Mouse (Mus musculus) kidney, postnatal 0 days (tissue): ENCODE measurements at regions not wholly inside any gene's neighbourhood (a gene's known extent, or its start where the extent isn't known, plus 50 kb on each side); places are given as distances from the start of the nearest gene placed in this dataset.

Experiments
- ATAC-seq: fragments of 200-750 bp; cut with Nextera tagmentation; replicated peaks from 2 replicates; pipeline ENCODE4 v1.8.0; 2017; ENCODE audit warnings: low read depth, moderate number of reproducible peaks, moderate TSS enrichment, moderate library complexity; ENCODE audit not compliant: low FRiP score
- DNase-seq: peaks from one replicate; pipeline ENCODE4 v3.0.0-alpha.2; 2016; ENCODE audit warnings: low spot score
- H3K27ac ChIP-seq: fragments of 300-500 bp; sonication (generic); 2 replicates; pipeline ENCODE4 v1.5.1; 2014; ENCODE audit warnings: mild to moderate bottlenecking
- H3K27me3 ChIP-seq: fragments of 300-500 bp; sonication (generic); 2 replicates; pipeline ENCODE4 v1.6.1; 2014; ENCODE audit warnings: low read length, mixed read lengths; ENCODE audit not compliant: insufficient read depth
- H3K36me3 ChIP-seq: fragments of 300-500 bp; sonication (generic); 2 replicates; pipeline ENCODE4 v1.6.1; 2014; ENCODE audit warnings: low read length, mixed read lengths; ENCODE audit not compliant: insufficient read depth
- H3K4me1 ChIP-seq: fragments of 300-500 bp; sonication (generic); replicated peaks from 2 replicates; pipeline ENCODE4 v1.6.1; 2014; ENCODE audit warnings: antibody characterized with exemption, low read length, mixed read lengths; ENCODE audit not compliant: insufficient read depth
- H3K4me2 ChIP-seq: fragments of 300-500 bp; sonication (generic); 2 replicates; pipeline ENCODE4 v1.6.1; 2014; ENCODE audit warnings: mild to moderate bottlenecking, low read length, moderate library complexity, mixed read lengths
- H3K4me3 ChIP-seq: fragments of 300-500 bp; sonication (generic); replicated peaks from 2 replicates; pipeline ENCODE4 v1.5.1; 2014; ENCODE audit warnings: low read depth, low read length
- H3K9ac ChIP-seq: fragments of 300-500 bp; sonication (generic); 2 replicates; pipeline ENCODE4 v1.6.1; 2014; ENCODE audit warnings: low read depth, low read length
- H3K9me3 ChIP-seq: fragments of 300-500 bp; sonication (generic); replicated peaks from 2 replicates; pipeline ENCODE4 v1.6.1; 2016; ENCODE audit warnings: low read length, inconsistent platforms, mixed read lengths
- CTCF ChIP-seq: IDR thresholded peaks from 2 replicates; pipeline ENCODE4 v1.5.1; 2016; ENCODE audit warnings: antibody characterized with exemption, low read depth, mild to moderate bottlenecking, moderate library complexity
- WGBS: fragments of 180-500 bp; shearing (Covaris S2); extraction: QIAGEN DNeasy Blood & Tissue Kit; methylation state at CpG from one replicate; pipeline ENCODE4 v1.1.7; 2014; 5-methylcytosine and 5-hydroxymethylcytosine counted together

DNA sequence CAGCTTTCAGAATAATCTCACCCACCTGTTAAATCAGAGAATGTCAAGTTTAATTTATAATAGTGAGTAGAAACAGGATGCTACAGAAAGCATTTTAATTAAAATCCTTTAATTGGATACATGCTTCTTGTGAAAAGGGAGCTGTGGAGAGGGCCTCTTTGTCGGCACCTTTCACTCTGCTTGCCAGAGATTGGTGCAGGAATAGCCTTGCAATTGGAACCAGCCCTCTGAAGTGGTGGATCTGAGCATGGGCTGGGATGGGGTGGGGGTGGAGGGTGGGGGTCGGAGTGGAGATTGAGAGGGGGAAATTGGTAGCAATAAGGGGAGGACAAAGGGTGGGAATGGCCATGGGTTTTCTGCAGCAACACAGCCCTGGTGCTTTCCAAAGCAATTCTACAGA is 207.2 kb downstream of the Tbx15 start:
- no peak overlapping the region for H3K27ac ChIP-seq
- H3K4me3 ChIP-seq, result no peak overlapping the region
- no peak for ATAC-seq

DNA sequence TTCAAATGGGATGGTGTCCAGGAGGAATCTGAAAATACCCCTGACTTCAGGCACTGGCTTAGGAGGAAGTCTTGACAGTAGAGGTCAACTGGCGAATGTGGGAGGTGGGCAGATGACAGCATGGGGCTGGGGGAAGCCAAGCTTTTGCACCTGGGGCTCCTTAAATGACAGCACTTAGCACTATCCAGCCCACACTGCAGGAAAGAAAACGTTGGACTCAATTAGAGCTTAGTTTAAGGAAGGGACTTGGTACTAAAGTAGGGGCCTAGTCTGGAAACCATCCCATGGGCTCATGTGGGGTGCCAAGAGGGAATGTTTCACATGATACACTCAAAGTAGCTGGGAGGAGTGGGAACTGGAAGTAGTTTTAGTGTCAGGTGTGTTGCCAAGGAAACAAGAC is 207.6 kb downstream of the Tbx15 start:
- H3K4me1 ChIP-seq, result no peaks in the 10 kb centered on the region
- H3K4me3 ChIP-seq, result no peak overlapping the region
- ATAC-seq (no peak), DNase-seq (no peak)
- H3K9ac ChIP-seq, result no peak overlapping the region
- no peak overlapping the region for H3K4me2 ChIP-seq
- no peak for TF ChIP-seq CTCF
- no peak overlapping the region for H3K27ac ChIP-seq
- no peaks in the 10 kb centered on the region for H3K36me3 ChIP-seq
- H3K27me3 ChIP-seq, result no peaks in the 10 kb centered on the region
- H3K9me3 ChIP-seq, result no peaks in the 10 kb centered on the region
- WGBS, result 25% methylated on average over 2 of the region's 2 CpGs

More for the DNA sequence above, 207.2 kb downstream of the Tbx15 start:
- TF ChIP-seq CTCF, result no peak
- 15% methylated on average over 2 of the region's 2 CpGs for WGBS
- Histone ChIP-seq H3K27me3 (no peaks in the 10 kb centered on the region), H3K36me3 (no peaks in the 10 kb centered on the region), H3K9me3 (no peaks in the 10 kb centered on the region), H3K4me1 (no peaks in the 10 kb centered on the region), H3K4me2 (no peak overlapping the region), H3K9ac (no peak overlapping the region)
- DNase-seq, result peak; percentile 2

GRCm38 (mm10) chr3:99459036-99459863 is 219.1 kb downstream of the Tbx15 start:
- Histone ChIP-seq H3K27me3 (no peaks in the 10 kb centered on the region), H3K9me3 (no peaks in the 10 kb centered on the region), H3K4me1 (no peaks in the 10 kb centered on the region), H3K9ac (no peak overlapping the region), H3K4me2 (no peak overlapping the region), H3K36me3 (no peaks in the 10 kb centered on the region), H3K4me3 (no peak overlapping the region), H3K27ac (no peak overlapping the region)
- TF ChIP-seq CTCF, result no peak
- no peak for ATAC-seq
- WGBS, result 60% methylated on average over 12 of the region's 12 CpGs
- DNase-seq, result no peak

- no peaks in the 10 kb centered on the region for H3K9me3 ChIP-seq
- H3K36me3 ChIP-seq, result no peaks in the 10 kb centered on the region
- 90% methylated on average over 14 of the region's 14 CpGs for WGBS
- no peak for TF ChIP-seq CTCF
- H3K4me3 ChIP-seq, result no peak overlapping the region
- no peak overlapping the region for H3K4me2 ChIP-seq
- H3K27ac ChIP-seq, result no peak overlapping the region
- H3K9ac ChIP-seq, result no peak overlapping the region
- no peaks in the 10 kb centered on the region for H3K27me3 ChIP-seq
- no peaks in the 10 kb centered on the region for H3K4me1 ChIP-seq
- no peak for ATAC-seq
- DNase-seq, result no peak
Measured at GRCm38 (mm10) chr3:99499980-99500379, 259.8 kb downstream of the Tbx15 start.

- no peak for ATAC-seq
- no peaks in the 10 kb centered on the region for H3K9me3 ChIP-seq
- H3K36me3 ChIP-seq, result no peaks in the 10 kb centered on the region
- H3K27me3 ChIP-seq, result no peaks in the 10 kb centered on the region
- WGBS, result 90% methylated on average over 2 of the region's 2 CpGs
- DNase-seq, result no peak
- H3K4me3 ChIP-seq, result no peak overlapping the region
- H3K9ac ChIP-seq, result no peak overlapping the region
- TF ChIP-seq CTCF, result no peak
- H3K4me2 ChIP-seq, result no peak overlapping the region
- H3K4me1 ChIP-seq, result no peaks in the 10 kb centered on the region
- no peak overlapping the region for H3K27ac ChIP-seq
Measured at GRCm38 (mm10) chr3:99504772-99505171, 264.6 kb downstream of the Tbx15 start.

DNA sequence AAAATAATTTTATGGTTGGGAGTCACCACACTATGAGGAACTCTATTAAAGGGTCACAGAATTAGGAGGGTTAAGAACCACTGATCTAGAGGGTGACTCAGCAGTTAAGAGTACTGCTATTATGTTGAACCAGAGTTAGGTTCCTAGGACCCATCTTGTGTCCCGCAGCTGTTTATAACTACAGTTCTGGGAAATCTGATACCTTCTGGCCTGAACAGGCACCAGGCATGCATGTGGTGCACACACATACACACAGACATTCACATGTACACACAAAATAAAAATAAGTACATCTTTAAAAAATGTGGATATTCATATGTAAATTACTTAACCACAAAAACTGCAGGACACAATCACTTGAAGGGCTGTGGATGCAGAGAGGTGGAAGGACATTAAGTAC is 272.1 kb downstream of the Tbx15 start:
- no peak overlapping the region for H3K27ac ChIP-seq
- no peaks in the 10 kb centered on the region for H3K4me1 ChIP-seq
- no peak overlapping the region for H3K4me3 ChIP-seq
- H3K9ac ChIP-seq, result no peak overlapping the region
- no peak overlapping the region for H3K4me2 ChIP-seq
- ATAC-seq, result no peak
- no peak for TF ChIP-seq CTCF
- H3K36me3 ChIP-seq, result no peaks in the 10 kb centered on the region
- H3K27me3 ChIP-seq, result no peaks in the 10 kb centered on the region
- no peak for DNase-seq
- H3K9me3 ChIP-seq, result no peaks in the 10 kb centered on the region
- WGBS, result 70% methylated on average over 1 of the region's 1 CpGs

- DNase-seq (no peak), ATAC-seq (no peak)
- no peak overlapping the region for H3K4me3 ChIP-seq
- WGBS, result 81% methylated on average over 2 of the region's 2 CpGs
- H3K4me2 ChIP-seq, result no peak overlapping the region
- H3K9me3 ChIP-seq, result no peaks in the 10 kb centered on the region
- H3K27ac ChIP-seq, result no peak overlapping the region
- no peak for TF ChIP-seq CTCF
- H3K9ac ChIP-seq, result no peak overlapping the region
- no peaks in the 10 kb centered on the region for H3K4me1 ChIP-seq
- no peaks in the 10 kb centered on the region for H3K36me3 ChIP-seq
- no peaks in the 10 kb centered on the region for H3K27me3 ChIP-seq
Measured at GRCm38 (mm10) chr3:99512933-99513332, 272.8 kb downstream of the Tbx15 start.
